Mouse (Mus musculus) spleen, embryonic (tissue): Measurements from ENCODE around the gene Mus81.

Experiments used
- CTCF ChIA-PET: fragments of 350-600 bp; sonication (Branson Sonifier 250); formaldehyde crosslinking; loops from one replicate; lab custom pipeline; 2022; lab: Charles Lee

Mus81 gene

GRCm38 (mm10) chr19:5448354-5449150, 39.6 kb downstream of the Mus81 start:
- CTCF ChIA-PET: no interaction called here

- CTCF ChIA-PET: interaction anchor here (0.6 to 1.0 kb wide), 4 partner anchors 24 to 306 kb away, joined by 4 to 6 read pairs (median 5); no protein-coding TSS in a partner anchor
Measured at GRCm38 (mm10) chr19:5447515-5448353, 40.5 kb downstream of the Mus81 start, which contains the start of gene Fosl1. TSS of gene Fosl1 (plus strand) at chr19:5447547.

- CTCF ChIA-PET: no interaction called here
Measured at GRCm38 (mm10) chr19:5445747-5446146, 42.5 kb downstream of the Mus81 start.

GRCm38 (mm10) chr19:5444954-5445353, 43.2 kb downstream of the Mus81 start:
- CTCF ChIA-PET: interaction anchor here (0.6 kb wide), 1 partner anchor 516 kb away, joined by 7 read pairs; no protein-coding TSS in a partner anchor

GRCm38 (mm10) chr19:5444371-5444908, 43.8 kb downstream of the Mus81 start:
- CTCF ChIA-PET: interaction anchor here (0.6 kb wide), 1 partner anchor 517 kb away, joined by 7 read pairs; no protein-coding TSS in a partner anchor

- CTCF ChIA-PET: interaction anchor here (0.7 to 2.5 kb wide), 2 partner anchors 23 to 54 kb away, joined by 3 to 9 read pairs; partner anchors contain the start of gene Mus81
Measured at GRCm38 (mm10) chr19:5433951-5434350, 54.3 kb downstream of the Mus81 start.

GRCm38 (mm10) chr19:5432992-5433852, 55.0 kb downstream of the Mus81 start:
- CTCF ChIA-PET: interaction anchor here (1.0 to 2.5 kb wide), 3 partner anchors 31 to 62 kb away, joined by 3 to 9 read pairs (median 4); partner anchors contain the start of gene Mus81
